Mouse (Mus musculus): ENCODE measurements around the gene Rbfox1.

- TF ChIP-seq CTCF (IDR thresholded peaks at IDR 0.05; ENCODE audit: low read depth), result no peak
- TF ChIP-seq EP300 (optimal IDR thresholded peaks at IDR 0.05), result no peak
These were observed 212.3 kb downstream of the Rbfox1 start for GRCm38 (mm10) chr16:6097244-6098040.
